Comparison of ENCODE assay signal across 10 mouse cellular contexts in genomic region chr9:107607036-107607435, GRCm38 (mm10). TPM values are rescaled to one million over a fixed set of nuclear protein-coding genes. Genes with fewer than 3 reads are reported as not detected.
DNase-seq lines count a peak whose midpoint lies in the region; ATAC-seq and TF ChIP-seq lines count a peak whose summit lies in the region.
"Had no signal": no experiment of that assay in that cellular context is flagged by ENCODE, and none has a peak within 500 bp of the region (broad histone marks: within the 10 kb centered on the region; RNA-seq: fewer than 3 reads in every experiment).

No protein-coding gene starts in this region.

- H3K4me2 ChIP-seq in heart, embryonic 12.5 days: peak overlapping the region; percentile 62
- H3K4me2 ChIP-seq in embryonic facial prominence, embryonic 15.5 days (replicated peaks): peak overlapping the region; percentile 35
- peak overlapping the region; percentile 25; the same call in 1 of the 2 replicates for H3K4me2 ChIP-seq in neural tube, embryonic 12.5 days (replicated peaks)

- H3K4me3 ChIP-seq in heart, embryonic 12.5 days: peak overlapping the region; percentile 29
- peak overlapping the region; percentile 51 for H3K4me3 ChIP-seq in lung, adult 2 months (replicated peaks; ENCODE audit: extremely low read depth, low read depth, low read length)
- H3K4me3 ChIP-seq in embryonic facial prominence, embryonic 15.5 days (replicated peaks): peak overlapping the region; percentile 17; the same call in 1 of the 2 replicates
- H3K4me3 ChIP-seq in neural tube, embryonic 12.5 days: no peak overlapping the region

- peak overlapping the region; percentile 63 for H3K9ac ChIP-seq in heart, embryonic 12.5 days
- no peak overlapping the region for H3K9ac ChIP-seq in embryonic facial prominence, embryonic 15.5 days
- no peak overlapping the region for H3K9ac ChIP-seq in neural tube, embryonic 12.5 days

- H3K9me3 ChIP-seq in heart, embryonic 12.5 days (replicated peaks): no peaks in the 10 kb centered on the region
- H3K9me3 ChIP-seq in embryonic facial prominence, embryonic 15.5 days (replicated peaks): no peaks in the 10 kb centered on the region
- no peaks in the 10 kb centered on the region for H3K9me3 ChIP-seq in neural tube, embryonic 12.5 days

- 71% methylated on average over 2 of the region's 2 CpGs for WGBS in heart, embryonic 12.5 days
- WGBS in lung, adult 2 months: 63% methylated on average over 2 of the region's 2 CpGs
- WGBS in embryonic facial prominence, embryonic 15.5 days: 85% methylated on average over 2 of the region's 2 CpGs
- 59% methylated on average over 2 of the region's 2 CpGs for WGBS in neural tube, embryonic 12.5 days

- H3K27ac ChIP-seq in heart, embryonic 12.5 days (ENCODE audit: poor library complexity, severe bottlenecking): peak overlapping the region; percentile 49; the same call in 1 of the 2 replicates
- 0 out of 2 replicates have a peak overlapping the region, but pooled peaks have one; percentile 48 for H3K27ac ChIP-seq in embryonic facial prominence, embryonic 15.5 days (replicated peaks)
- H3K27ac ChIP-seq in neural tube, embryonic 12.5 days: no peak overlapping the region

- no peaks in the 10 kb centered on the region for H3K36me3 ChIP-seq in heart, embryonic 12.5 days
- no peaks in the 10 kb centered on the region for H3K36me3 ChIP-seq in embryonic facial prominence, embryonic 15.5 days
- H3K36me3 ChIP-seq in neural tube, embryonic 12.5 days: no peaks in the 10 kb centered on the region

- intact Hi-C loops in heart, postnatal 36 days (cut with DNase I): no loop called here

- TF ChIP-seq CTCF in lung, adult 2 months (IDR thresholded peaks at IDR 0.05; ENCODE audit: insufficient read depth, low read length): no peak

- H3K27me3 ChIP-seq in heart, embryonic 12.5 days (replicated peaks): peaks cover 11% of the 10 kb centered on the region; the same call in 1 of the 2 replicates
- no peaks in the 10 kb centered on the region for H3K27me3 ChIP-seq in embryonic facial prominence, embryonic 15.5 days
- H3K27me3 ChIP-seq in neural tube, embryonic 12.5 days (replicated peaks): no peaks in the 10 kb centered on the region

- no peak for ATAC-seq in heart, embryonic 12.5 days (ENCODE audit: insufficient number of reproducible peaks, low FRiP score)
- ATAC-seq in embryonic facial prominence, embryonic 15.5 days (ENCODE audit: insufficient number of reproducible peaks, low FRiP score, low TSS enrichment, low read depth): no peak
- no peak for ATAC-seq in neural tube, embryonic 12.5 days (ENCODE audit: low FRiP score, low read depth)
- ATAC-seq: CD4-positive, CD25-positive, alpha-beta regulatory T cell, adult 4 months had no signal

- no peak for TF ChIP-seq POLR2A in lung, adult 2 months (IDR thresholded peaks at IDR 0.05; ENCODE audit: borderline replicate concordance, extremely low read depth, low read depth, low read length)

- no peak for DNase-seq in heart, postnatal 36 days
- DNase-seq in lung, adult 2 months: no peak
- DNase-seq in lung, postnatal 36 days: no peak
- DNase-seq in layer of hippocampus, adult 8-10 months (ENCODE audit: low spot score in 2 of 2): no peak
- DNase-seq in spleen, postnatal 4 days (ENCODE audit: low spot score in 2 of 2): no peak
- DNase-seq: thymus, adult 18-20 months had no signal

- H3K4me1 ChIP-seq in heart, embryonic 12.5 days (replicated peaks): peaks cover 82% of the 10 kb centered on the region
- peaks cover 22% of the 10 kb centered on the region for H3K4me1 ChIP-seq in lung, adult 2 months (ENCODE audit: control insufficient read depth, insufficient read depth, low read length)
- H3K4me1 ChIP-seq in embryonic facial prominence, embryonic 15.5 days: peaks cover 85% of the 10 kb centered on the region
- peaks cover 62% of the 10 kb centered on the region for H3K4me1 ChIP-seq in neural tube, embryonic 12.5 days

RNA-seq across cellular contexts. Expression of gene Sema3b, which starts 2.0 kb away (rescaled TPM):
- 10.7 and 11.2 TPM in 2 replicates for polyA plus RNA-seq in heart, embryonic 12.5 days (2016; fragmentation: Nextera tagmentation; extraction: Ambion mirVana)
- total RNA-seq in heart, postnatal 36 days (2021): 10 to 100 TPM; 18.5 to 22.0 TPM
- polyA plus RNA-seq in lung, adult 2 months (2012; rRNA removed): 81.0 and 95.6 TPM in 2 replicates
- 21.2 and 22.7 TPM in 2 replicates for polyA plus RNA-seq in embryonic facial prominence, embryonic 15.5 days (2015; fragmentation: Nextera tagmentation; extraction: Ambion mirVana)
- polyA plus RNA-seq in neural tube, embryonic 12.5 days (2016; fragmentation: Nextera tagmentation; extraction: Ambion mirVana): 4.7 and 4.8 TPM in 2 replicates
- total RNA-seq in layer of hippocampus, adult 8-10 months (2022): 1 to 10 TPM; 2.9 to 5.0 (median 4.4) TPM
- polyA plus RNA-seq: CD4-positive, CD25-positive, alpha-beta regulatory T cell, adult 4 months had no signal

RNA-seq across cellular contexts. Expression of gene Ifrd2, which starts 19.6 kb away (rescaled TPM):
- 34.0 and 35.5 TPM in 2 replicates for polyA plus RNA-seq in heart, embryonic 12.5 days (2016; fragmentation: Nextera tagmentation; extraction: Ambion mirVana)
- 10 to 100 TPM; 48.4 to 51.2 TPM for total RNA-seq in heart, postnatal 36 days (2021)
- polyA plus RNA-seq in lung, adult 2 months (2012; rRNA removed): 41.5 and 41.8 TPM in 2 replicates
- polyA plus RNA-seq in embryonic facial prominence, embryonic 15.5 days (2015; fragmentation: Nextera tagmentation; extraction: Ambion mirVana): 46.8 and 47.1 TPM in 2 replicates
- 20.6 and 23.3 TPM in 2 replicates for polyA plus RNA-seq in neural tube, embryonic 12.5 days (2016; fragmentation: Nextera tagmentation; extraction: Ambion mirVana)
- total RNA-seq in layer of hippocampus, adult 8-10 months (2022): 10 to 100 TPM; 12.4 to 15.4 (median 14.0) TPM

RNA-seq across cellular contexts. Expression of gene Hyal3, which starts 26.4 kb away (rescaled TPM):
- 0.49 and 0.64 TPM in 2 replicates for polyA plus RNA-seq in heart, embryonic 12.5 days (2016; fragmentation: Nextera tagmentation; extraction: Ambion mirVana)
- total RNA-seq in heart, postnatal 36 days (2021): under 1 TPM; 0.36 to 0.46 TPM
- polyA plus RNA-seq in lung, adult 2 months (2012; rRNA removed): 1.7 and 1.8 TPM in 2 replicates
- polyA plus RNA-seq in embryonic facial prominence, embryonic 15.5 days (2015; fragmentation: Nextera tagmentation; extraction: Ambion mirVana): 2.0 TPM in 2 replicates
- 0.84 and 1.5 TPM in 2 replicates for polyA plus RNA-seq in neural tube, embryonic 12.5 days (2016; fragmentation: Nextera tagmentation; extraction: Ambion mirVana)
- total RNA-seq in layer of hippocampus, adult 8-10 months (2022): 1 to 10 TPM; 1.7 to 2.4 (median 1.9) TPM

RNA-seq across cellular contexts. Expression of gene Gnai2, which starts 28.1 kb away (rescaled TPM):
- 404 and 442 TPM in 2 replicates for polyA plus RNA-seq in heart, embryonic 12.5 days (2016; fragmentation: Nextera tagmentation; extraction: Ambion mirVana)
- total RNA-seq in heart, postnatal 36 days (2021): 100 to 1,000 TPM; 248 to 259 TPM
- polyA plus RNA-seq in lung, adult 2 months (2012; rRNA removed): 844 and 991 TPM in 2 replicates
- 458 and 459 TPM in 2 replicates for polyA plus RNA-seq in embryonic facial prominence, embryonic 15.5 days (2015; fragmentation: Nextera tagmentation; extraction: Ambion mirVana)
- 465 and 488 TPM in 2 replicates for polyA plus RNA-seq in neural tube, embryonic 12.5 days (2016; fragmentation: Nextera tagmentation; extraction: Ambion mirVana)
- total RNA-seq in layer of hippocampus, adult 8-10 months (2022): 100 to 1,000 TPM; 218 to 272 (median 249) TPM

RNA-seq across cellular contexts. Expression of gene Naa80, which starts 28.3 kb away (rescaled TPM):
- 10.2 and 12.6 TPM in 2 replicates for polyA plus RNA-seq in heart, embryonic 12.5 days (2016; fragmentation: Nextera tagmentation; extraction: Ambion mirVana)
- total RNA-seq in heart, postnatal 36 days (2021): 10 to 100 TPM; 16.6 to 19.1 TPM
- 87.8 and 91.9 TPM in 2 replicates for polyA plus RNA-seq in lung, adult 2 months (2012; rRNA removed)
- polyA plus RNA-seq in embryonic facial prominence, embryonic 15.5 days (2015; fragmentation: Nextera tagmentation; extraction: Ambion mirVana): 21.5 and 22.8 TPM in 2 replicates
- 12.6 and 15.8 TPM in 2 replicates for polyA plus RNA-seq in neural tube, embryonic 12.5 days (2016; fragmentation: Nextera tagmentation; extraction: Ambion mirVana)
- 10 to 100 TPM; 11.8 to 18.4 (median 15.4) TPM for total RNA-seq in layer of hippocampus, adult 8-10 months (2022)
